Mouse (Mus musculus): ENCODE results near the gene Klk1b5.
"Not testable (repeated sequence)": the region's sequence is repeated elsewhere in the genome, so short reads cannot be mapped to it uniquely, and the experiment has no call there.

Klk1b5 gene

GRCm38 (mm10) chr7:44215645-44216044 is at the start of gene Klk1b5:
Gene Klk1b5, plus strand, starts transcription at chr7:44215945.
- DNase-seq (ENCODE audit: low read depth, low spot score), result no peak

DNA sequence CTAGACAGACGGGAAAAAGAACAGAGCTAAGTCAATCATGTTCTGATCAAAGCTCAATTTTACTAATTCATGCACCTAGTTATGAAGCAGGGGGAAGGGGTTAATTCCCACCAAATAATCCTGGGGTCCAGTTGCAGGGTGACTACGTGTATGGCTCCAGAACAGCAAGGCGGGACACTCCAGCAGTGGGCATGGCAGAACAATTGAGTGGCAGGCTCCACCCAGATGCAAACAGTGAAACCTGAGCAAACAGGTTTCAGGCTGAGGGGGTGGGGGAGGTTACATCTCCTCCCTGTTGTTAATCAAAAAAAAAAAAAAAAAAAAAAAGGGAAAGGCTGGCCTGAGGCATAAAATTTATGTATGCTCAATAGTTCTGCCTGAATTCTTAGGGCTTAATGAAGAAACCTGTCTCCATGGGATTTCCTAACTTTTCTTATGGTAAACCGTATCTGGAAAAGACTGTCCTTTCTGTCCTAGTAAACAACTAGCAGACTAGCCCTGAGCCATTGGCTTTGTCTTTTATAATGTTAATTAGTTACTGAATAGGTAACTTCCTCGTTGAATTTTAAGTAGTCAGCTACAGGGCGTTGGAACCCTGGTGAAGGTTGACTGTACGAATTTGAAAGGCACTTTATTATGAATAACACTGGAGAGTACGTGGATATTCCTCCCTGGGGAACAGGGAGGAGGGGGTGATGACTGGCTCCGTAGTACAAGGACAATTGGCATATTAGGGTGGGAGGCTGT is 36.3 kb upstream of the Klk1b5 start:
- DNase-seq (ENCODE audit: low read depth, low spot score), result no peak

DNA sequence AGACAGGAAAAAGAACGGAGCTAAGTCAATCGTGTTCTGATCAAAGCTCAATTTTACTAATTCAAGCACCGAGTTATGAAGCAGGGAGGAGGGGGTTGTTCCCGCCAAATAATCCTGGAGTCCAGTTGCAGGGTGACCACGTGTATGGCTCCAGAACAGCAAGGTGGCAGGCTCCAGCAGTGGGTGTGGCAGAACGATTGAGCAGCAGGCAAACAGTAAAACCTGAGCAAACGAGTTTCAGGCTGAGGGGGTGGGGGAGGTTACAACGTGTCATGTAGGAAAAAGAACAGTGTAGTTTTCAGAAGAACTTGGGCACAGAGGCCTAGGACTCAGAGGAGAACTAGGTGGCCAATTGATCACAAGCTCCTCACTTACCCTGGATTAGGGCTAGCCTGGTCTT is 29.2 kb upstream of the Klk1b5 start:
- not testable (repeated sequence) for DNase-seq (ENCODE audit: low read depth, low spot score)

DNA sequence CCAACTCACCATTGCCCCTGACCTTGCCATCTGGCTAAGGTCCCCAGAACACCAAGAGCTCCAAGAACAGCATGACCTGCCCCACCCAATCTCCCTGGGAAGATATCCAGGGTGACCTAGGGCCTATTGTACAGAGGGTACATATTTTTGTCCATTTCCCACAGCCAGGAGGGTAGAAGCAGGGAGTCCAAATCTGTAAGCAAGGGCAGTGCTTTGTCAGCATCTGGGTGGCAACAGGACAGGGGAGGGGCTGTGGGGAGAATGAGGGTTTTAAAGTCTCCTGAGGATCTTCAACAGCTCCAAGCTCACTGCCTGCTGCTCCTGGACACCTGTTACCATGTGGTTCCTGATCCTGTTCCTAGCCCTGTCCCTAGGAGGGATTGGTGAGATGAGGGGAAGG is 27.8 kb upstream of the Klk1b5 start, which contains the start of gene Klk1b24:
Klk1b24 (plus strand) TSS at position 301 of the 400 bp plus-strand sequence.
- not testable (repeated sequence) for DNase-seq (ENCODE audit: low read depth, low spot score)

DNA sequence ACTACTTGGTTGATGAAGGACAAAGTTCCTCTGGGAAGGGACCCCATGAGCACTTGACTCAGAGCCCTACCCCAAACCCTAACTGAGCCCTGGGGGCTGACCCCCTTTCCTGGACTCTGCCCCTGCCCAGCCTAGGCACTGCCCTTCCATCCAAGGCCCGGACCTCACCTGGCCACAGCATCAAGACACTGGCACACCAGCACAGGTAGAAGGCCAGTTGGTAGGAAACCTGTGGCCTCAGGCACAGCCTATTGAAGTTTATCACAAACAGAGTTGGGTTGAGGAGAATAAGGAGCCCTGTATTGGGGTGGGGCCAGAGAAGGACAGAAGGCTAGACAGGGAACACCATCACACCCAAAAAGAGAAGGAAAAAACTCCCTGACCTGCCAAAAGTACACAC is 22.3 kb upstream of the Klk1b5 start:
- not testable (repeated sequence) for DNase-seq (ENCODE audit: low read depth, low spot score)

DNA sequence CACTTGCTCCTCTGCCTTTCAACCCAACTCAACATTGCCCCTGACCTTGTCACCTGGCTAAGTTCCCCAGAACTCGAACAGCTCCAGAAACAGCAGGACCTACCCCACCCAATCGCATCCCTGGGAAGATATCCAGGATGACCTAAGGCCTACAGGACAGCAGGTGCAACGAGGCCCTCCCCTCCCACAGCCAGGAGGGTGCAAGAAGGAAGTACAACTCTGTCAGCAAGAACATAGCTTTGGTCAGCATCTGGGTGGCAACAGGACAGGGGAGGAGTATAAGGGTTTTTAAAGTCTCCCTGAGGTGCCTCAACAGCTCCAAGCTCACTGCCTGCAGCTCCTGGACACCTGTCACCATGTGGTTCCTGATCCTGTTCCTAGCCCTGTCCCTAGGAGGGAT is 17.9 kb upstream of the Klk1b5 start, which contains the start of gene Klk1b3:
Klk1b3 (plus strand) TSS at position 301 of the 400 bp plus-strand sequence.
- no peak for DNase-seq (ENCODE audit: low read depth, low spot score)

- not testable (repeated sequence) for DNase-seq (ENCODE audit: low read depth, low spot score)
These were observed 8.6 kb upstream of the Klk1b5 start, which contains the start of gene Klk1b4 for GRCm38 (mm10) chr7:44207135-44207534. Gene Klk1b4, plus strand, starts transcription at chr7:44207435.

DNA sequence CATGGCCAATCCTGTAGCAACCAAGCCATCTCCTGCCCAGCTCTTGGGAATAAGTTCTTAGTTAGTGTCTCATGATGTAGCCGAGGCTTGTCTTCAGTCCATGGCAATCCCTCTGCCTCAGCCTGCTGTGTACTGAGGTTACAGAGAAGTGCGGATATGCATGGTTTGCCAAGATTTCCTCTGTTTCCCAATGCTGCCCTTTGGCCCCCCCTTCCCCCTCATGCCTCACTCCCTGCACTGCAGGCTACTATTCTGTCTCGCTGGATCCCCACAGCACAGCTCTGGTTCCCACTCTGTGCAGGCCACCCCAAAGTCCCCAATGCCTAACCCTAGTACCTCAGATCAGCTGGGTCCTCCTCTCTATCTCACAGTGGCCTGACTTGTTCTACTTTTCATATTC is 7.4 kb upstream of the Klk1b5 start:
- no peak for DNase-seq (ENCODE audit: low read depth, low spot score)

DNA sequence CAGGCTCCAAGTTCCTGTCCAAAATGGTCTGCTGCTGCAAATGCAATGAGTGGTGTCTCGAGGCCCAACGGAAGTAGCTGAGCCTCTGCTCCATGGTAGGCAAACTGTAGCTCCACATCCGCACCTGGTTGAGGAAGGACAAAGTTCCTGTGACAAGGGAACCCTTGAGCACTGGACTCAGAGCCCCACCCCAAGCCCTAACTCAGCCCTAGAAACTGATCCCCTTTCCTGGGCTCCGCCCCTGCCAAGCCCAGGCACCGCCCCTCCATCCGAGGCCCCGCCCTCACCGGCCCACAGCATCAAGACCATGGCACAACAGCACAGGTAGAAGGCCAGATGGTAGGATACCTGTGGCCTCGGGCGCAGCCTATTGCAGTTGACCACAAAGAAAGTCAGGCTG is 5.9 kb downstream of the Klk1b5 start:
- DNase-seq (ENCODE audit: low read depth, low spot score), result not testable (repeated sequence)

DNA sequence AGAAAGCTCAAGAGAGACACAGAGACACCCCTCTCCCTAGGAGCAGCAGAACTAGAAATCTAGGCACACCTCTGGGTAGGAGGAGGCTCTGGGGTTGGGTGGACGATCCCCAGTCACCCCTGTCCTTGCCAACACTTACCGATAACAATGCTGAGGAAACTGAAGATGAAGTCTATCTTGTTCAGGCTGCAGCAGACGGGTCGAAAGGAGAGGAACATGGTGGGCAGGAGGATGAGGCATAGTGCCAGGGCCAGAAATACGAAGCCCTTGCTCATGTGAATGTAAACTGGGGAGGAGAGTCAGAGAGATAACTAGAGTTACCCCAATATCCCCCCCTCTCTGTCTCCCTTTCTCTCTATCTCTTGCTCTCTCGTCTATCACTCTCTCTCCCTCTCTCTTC is 6.6 kb downstream of the Klk1b5 start:
- not testable (repeated sequence) for DNase-seq (ENCODE audit: low read depth, low spot score)

DNA sequence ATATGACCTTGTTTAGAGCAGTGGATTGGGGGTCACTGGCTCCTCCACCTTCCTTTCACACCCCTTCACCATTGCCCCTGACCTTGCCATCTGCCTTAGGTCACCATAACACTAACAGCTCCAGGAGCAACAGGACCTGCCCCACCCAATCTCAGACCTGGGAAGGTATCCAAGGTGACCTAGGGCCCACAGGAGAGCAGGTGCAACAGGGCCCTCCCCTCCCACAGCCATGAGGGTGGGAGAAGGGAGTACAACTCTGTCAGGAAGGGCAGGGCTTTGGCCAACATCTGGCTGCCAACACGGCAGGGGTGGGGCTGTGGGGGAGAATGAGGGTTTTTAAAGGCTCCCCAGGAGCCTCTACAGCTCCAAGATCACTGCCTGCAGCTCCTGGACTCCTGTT is 9.3 kb downstream of the Klk1b5 start, which contains the start of gene Klk1:
Klk1 (plus strand) TSS at position 285 of the 400 bp plus-strand sequence.
- no peak for DNase-seq (ENCODE audit: low read depth, low spot score)

- DNase-seq (ENCODE audit: low read depth, low spot score), result no peak
These were observed 20.2 kb downstream of the Klk1b5 start, which contains the start of gene Gm36864 for GRCm38 (mm10) chr7:44235909-44236308. Gene Gm36864, plus strand, starts transcription at chr7:44236177.

DNA sequence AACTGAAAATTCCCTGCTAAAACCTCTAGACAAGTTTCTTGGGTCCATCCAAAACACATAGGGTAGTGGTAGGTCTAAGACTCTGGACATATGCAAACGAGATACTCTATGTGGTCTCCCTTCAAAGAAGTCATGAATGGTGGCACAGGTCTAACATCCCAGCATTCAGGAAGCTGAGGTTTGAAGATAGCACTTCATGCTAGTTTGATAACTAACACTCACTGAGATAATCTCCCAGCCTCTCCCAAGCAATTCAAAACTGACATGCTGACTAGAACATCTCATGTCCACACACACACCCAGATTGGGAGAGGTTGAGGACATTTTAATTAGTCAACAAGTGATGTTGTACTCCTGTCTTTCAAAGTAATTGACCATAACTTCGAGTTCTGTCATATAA is 24.2 kb downstream of the Klk1b5 start:
- DNase-seq (ENCODE audit: low read depth, low spot score), result no peak

DNA sequence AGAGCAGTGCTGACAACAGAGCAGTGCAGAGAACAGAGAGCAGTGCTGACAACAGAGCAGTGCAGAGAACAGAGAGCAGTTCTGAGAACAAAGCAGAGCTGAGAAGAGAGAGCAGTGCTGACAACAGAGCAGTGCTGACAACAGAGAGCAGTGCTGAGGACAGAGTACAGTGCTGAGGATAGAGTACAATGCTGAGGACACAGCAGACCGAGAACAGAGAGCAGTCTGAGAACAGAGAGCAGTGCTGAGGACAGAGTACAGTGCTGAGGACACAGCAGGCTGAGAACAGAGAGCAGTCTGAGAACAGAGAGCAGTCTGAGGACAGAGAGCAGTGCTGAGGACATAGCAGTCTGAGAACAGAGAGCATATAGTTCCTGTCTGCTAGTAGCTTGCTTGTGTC is 25.0 kb downstream of the Klk1b5 start:
- DNase-seq (ENCODE audit: low read depth, low spot score), result no peak

DNA sequence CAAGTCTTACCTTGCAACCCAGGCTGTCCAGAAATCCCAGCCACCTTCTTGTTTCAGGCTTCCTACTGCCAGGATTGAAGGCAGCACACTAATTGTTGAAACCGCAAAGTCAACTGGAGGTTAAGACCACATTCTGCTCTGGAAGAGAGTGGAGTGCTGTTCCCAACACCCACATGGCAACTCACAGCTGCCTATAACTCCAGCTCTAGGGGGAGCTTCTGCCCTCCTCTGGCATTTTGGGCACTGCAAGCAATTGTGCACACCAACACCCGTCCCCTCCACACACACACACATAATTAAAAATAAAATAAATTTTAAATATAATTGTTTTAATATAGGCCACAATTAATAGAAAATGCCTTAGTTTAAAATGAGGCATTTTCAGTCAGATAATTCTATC is 25.4 kb downstream of the Klk1b5 start:
- no peak for DNase-seq (ENCODE audit: low read depth, low spot score)

DNA sequence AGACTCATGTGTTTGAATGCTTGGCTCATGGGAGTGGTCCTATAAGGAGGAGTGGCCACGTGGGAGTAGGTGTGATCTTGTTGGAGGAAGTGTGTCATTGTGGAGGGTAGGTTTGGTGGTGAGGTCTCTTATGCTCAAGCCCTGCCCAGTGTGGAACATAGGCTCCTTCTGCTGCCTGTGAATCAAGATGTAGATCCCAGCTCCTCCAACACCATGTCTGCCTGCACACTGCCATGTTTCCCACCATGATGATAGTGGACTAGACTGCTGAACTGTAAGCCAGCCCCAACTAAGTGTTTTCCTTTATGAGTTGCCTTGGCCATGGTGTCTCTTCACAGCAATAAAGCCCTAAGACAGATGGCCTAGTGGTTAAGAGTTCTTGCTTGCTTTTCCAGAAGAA is 28.3 kb downstream of the Klk1b5 start:
- no peak for DNase-seq (ENCODE audit: low read depth, low spot score)

DNA sequence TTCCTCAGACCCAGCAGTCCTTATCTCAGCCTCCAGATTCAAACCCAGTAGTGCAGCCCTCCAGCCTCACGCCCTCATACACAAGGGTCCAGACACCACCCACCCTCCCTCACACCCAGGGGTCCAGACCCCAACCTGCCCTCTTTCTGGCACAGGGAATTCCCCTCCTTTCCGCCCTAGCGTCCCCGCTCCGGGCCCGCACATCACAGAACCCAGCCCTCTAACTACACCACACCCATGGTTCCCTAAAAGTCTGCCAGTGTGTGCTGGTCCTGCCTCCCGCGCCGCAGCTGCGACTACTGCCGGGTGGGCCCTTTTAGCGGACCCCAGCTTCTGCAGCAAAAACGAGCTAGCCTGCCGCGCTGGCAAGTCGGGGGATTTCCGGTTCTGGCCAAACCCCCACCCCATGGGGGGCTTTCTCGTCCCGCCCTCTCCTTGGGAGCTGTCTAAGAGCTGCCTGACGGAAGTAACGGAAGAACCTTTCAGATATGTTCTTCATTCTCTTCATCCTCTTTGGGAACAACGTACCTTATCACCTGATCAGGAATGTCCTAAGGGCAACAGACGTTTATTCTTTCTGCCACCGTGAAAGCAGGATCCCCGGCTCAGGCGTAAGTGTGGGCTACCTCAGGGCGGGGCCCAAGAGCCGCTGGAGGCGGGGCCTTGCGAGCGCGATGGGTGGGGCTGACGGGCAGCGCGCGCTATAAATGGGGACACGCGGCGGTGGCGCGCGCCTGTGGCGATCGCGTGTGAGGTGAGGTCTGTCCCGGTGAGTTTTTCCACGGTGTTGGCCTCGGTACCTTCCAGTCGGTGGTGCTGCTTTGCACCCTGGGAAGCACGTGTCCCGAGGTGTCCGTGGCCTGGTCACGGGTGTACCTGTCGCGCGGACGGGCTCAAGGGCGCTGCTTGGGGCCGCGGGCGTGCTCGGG is 30.6 kb downstream of the Klk1b5 start, which contains the start of the genes 1700028J19Rik and 2410002F23Rik:
1700028J19Rik (minus strand) TSS at position 641 of the 929 bp plus-strand sequence.
2410002F23Rik (plus strand) TSS at position 668 of the 929 bp plus-strand sequence.
- DNase-seq (ENCODE audit: low read depth, low spot score), result peak; percentile 82

GRCm38 (mm10) chr7:44246984-44247470 is 31.3 kb downstream of the Klk1b5 start:
- DNase-seq (ENCODE audit: low read depth, low spot score), result peak; percentile 48

DNA sequence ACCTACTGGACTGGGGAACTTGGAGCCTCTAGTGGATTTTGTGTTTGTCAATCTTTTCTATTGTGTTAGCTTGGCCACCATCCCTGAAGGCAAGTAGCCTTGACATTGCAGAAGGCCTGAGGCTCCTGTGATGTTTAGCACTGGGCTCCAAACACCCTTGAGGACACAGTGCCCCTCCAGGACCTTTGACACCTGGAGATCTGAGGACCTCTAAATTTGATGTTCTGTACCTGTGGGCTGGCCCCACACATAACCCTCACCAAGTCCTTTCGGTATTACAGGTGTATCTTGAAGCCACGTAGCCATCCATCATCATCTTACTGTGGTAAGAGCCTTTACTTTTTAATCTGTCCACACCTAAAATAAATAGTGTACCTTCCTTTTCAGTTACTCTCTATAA is 32.2 kb downstream of the Klk1b5 start:
- DNase-seq (ENCODE audit: low read depth, low spot score), result no peak

- no peak for DNase-seq (ENCODE audit: low read depth, low spot score)
These were observed 33.5 kb downstream of the Klk1b5 start for GRCm38 (mm10) chr7:44249248-44249647.

DNA sequence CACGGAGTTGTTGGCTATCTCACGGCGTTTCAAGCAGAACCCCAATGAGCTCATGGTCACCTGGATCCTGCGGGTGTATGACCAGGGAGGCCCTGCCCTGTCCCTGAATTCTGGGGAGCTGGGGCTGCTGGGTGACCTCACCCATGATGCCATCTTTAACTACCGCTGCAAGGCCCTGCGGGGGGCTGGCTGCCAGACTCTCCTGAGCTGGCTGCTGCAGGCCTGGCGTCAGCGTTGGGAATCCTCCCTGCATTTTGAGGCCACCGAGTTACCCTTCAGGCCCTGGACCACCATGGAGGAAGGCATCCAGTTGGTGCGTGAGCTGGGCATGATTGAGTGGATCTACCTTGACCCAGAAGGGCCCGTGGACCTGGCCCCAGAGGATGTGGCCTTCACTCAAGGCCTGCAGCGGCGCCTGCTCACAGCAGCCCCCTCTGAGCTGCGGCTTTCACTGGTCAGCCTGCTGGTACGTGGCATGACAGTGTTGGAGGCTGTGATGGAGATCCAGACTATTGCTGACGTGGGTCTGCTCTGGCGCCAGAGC is 35.1 kb downstream of the Klk1b5 start:
- not testable (repeated sequence) for DNase-seq (ENCODE audit: low read depth, low spot score)
